20 mouse cellular contexts compared by ENCODE assay signal in genomic region chr5:33537017-33537416, GRCm38 (mm10).
"Had no signal": no experiment of that assay in that cellular context is flagged by ENCODE, and none has a peak within 500 bp of the region (broad histone marks: within the 10 kb centered on the region; RNA-seq: fewer than 3 reads in every experiment).

No protein-coding gene starts in this region.

- ATAC-seq: midbrain, embryonic 16.5 days had no signal

- H3K27ac ChIP-seq: midbrain, embryonic 12.5 days; neural tube, embryonic 13.5 days; neural tube, embryonic 15.5 days; stomach, embryonic 15.5 days; stomach, postnatal 0 days had no signal

- H3K9ac ChIP-seq: lung, embryonic 14.5 days; midbrain, embryonic 12.5 days; neural tube, embryonic 13.5 days; neural tube, embryonic 15.5 days; stomach, embryonic 15.5 days had no signal

- H3K4me2 ChIP-seq: lung, embryonic 14.5 days; midbrain, embryonic 12.5 days; neural tube, embryonic 13.5 days; neural tube, embryonic 15.5 days; stomach, embryonic 15.5 days had no signal

- H3K36me3 ChIP-seq: midbrain, embryonic 10.5 days; midbrain, embryonic 12.5 days; neural tube, embryonic 13.5 days; neural tube, embryonic 15.5 days; stomach, embryonic 15.5 days had no signal

- H3K9me3 ChIP-seq: midbrain, embryonic 10.5 days; midbrain, embryonic 12.5 days; neural tube, embryonic 13.5 days; neural tube, embryonic 15.5 days; stomach, embryonic 15.5 days had no signal

- H3K4me3 ChIP-seq: midbrain, embryonic 10.5 days; midbrain, embryonic 12.5 days; myocyte; neural tube, embryonic 13.5 days; neural tube, embryonic 15.5 days; stomach, embryonic 15.5 days had no signal

- DNase-seq: lung, adult 18-20 months; lung, embryonic 14.5 days; lung, postnatal 10 days; lung, postnatal 4 days; midbrain, embryonic 14.5 days; retina, postnatal 1 day; right cerebral cortex, adult 18-20 months; right cerebral cortex, postnatal 25 days; right cerebral cortex, postnatal 4 days; thymus, adult 2 months; thymus, postnatal 25 days; thymus, postnatal 4 days had no signal
